8 mouse cellular contexts compared by ENCODE assay signal in the genomic region with DNA sequence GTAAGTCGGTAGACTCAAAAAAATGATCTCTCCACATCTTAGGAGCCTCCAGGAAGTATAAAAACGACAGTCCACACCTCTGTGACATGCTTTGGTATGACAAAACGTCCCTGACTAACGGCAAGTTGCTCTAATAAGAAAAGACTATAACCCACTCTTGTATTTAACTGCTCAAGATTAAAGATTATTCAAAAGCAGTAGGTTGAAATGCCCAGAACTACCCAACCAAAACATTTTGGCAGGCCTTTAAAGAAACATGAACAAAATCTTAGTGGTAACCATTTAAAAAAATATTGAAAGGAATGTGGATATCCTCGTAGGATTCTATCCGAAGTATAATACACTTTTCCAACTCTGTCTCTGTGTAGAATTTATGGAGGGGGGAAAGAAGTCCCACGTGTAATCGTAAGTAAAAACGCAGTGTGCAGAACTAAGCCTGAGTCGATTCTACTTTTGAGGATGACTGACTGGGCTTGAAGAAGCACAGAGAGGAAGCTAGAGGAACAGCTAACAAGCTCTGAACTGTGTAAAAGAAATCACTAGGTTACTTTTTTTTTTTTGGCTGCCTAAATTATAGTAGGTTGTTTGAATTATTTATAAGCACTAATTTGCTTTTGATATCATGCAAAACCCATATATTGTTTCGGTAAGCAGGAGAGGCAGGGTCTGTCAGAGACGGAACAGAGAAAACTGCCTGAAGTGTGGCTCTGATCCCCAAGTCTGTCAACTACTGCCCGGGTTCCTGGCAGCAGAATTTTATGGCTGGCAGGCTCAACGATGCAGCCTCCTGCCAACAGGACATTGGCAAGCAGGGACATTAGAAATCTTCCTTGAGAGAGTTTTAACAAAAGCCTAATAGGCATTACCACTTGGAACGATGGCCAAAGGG. TPM values are rescaled to one million over a fixed set of nuclear protein-coding genes. Genes with fewer than 3 reads are reported as not detected.
DNase-seq lines count a peak whose midpoint lies in the region; ATAC-seq and TF ChIP-seq lines count a peak whose summit lies in the region.

No protein-coding gene starts in this region.

- peak; percentile 72 for ATAC-seq in neural tube, embryonic 14.5 days (ENCODE audit: low read depth)
- ATAC-seq in liver, embryonic 12.5 days: no peak
- ATAC-seq in liver, embryonic 11.5 days (replicated peaks; ENCODE audit: low FRiP score): no peak

- WGBS in kidney, adult 2 months: 24% methylated on average over 15 of the region's 15 CpGs
- whole genome bisulfite sequencing in neural tube, embryonic 14.5 days: 29% methylated on average over 15 of the region's 15 CpGs
- WGBS in liver, embryonic 12.5 days (ENCODE audit: insufficient replicate concordance): 69% methylated on average over 15 of the region's 15 CpGs
- WGBS in liver, embryonic 11.5 days: 77% methylated on average over 15 of the region's 15 CpGs

- no peaks in the 10 kb centered on the region for H3K9me3 ChIP-seq in neural tube, embryonic 14.5 days (ENCODE audit: control insufficient read depth, low read length)
- no peaks in the 10 kb centered on the region for H3K9me3 ChIP-seq in liver, embryonic 12.5 days (replicated peaks)
- no peaks in the 10 kb centered on the region for H3K9me3 ChIP-seq in liver, embryonic 11.5 days (ENCODE audit: control insufficient read depth, low read length)

- H3K4me2 ChIP-seq in neural tube, embryonic 14.5 days (ENCODE audit: low read depth, low read length): peak overlapping the region; percentile 11; the same call in 1 of the 2 replicates
- H3K4me2 ChIP-seq in liver, embryonic 12.5 days: no peak overlapping the region
- H3K4me2 ChIP-seq in liver, embryonic 11.5 days: no peak overlapping the region

- TF ChIP-seq POLR2A in kidney, adult 2 months (IDR thresholded peaks at IDR 0.05; ENCODE audit: low read depth, low read length): no peak

- H3K4me1 ChIP-seq in kidney, adult 2 months (ENCODE audit: control insufficient read depth, insufficient read depth, low read length): peaks cover 18% of the 10 kb centered on the region
- H3K4me1 ChIP-seq in neural tube, embryonic 14.5 days (ENCODE audit: control insufficient read depth, insufficient read depth, low read length): peaks cover 17% of the 10 kb centered on the region
- H3K4me1 ChIP-seq in liver, embryonic 12.5 days: no peaks in the 10 kb centered on the region
- no peaks in the 10 kb centered on the region for H3K4me1 ChIP-seq in liver, embryonic 11.5 days (replicated peaks; ENCODE audit: control insufficient read depth, insufficient read depth, low read length)

- no peak overlapping the region for H3K4me3 ChIP-seq in kidney, adult 2 months (ENCODE audit: insufficient read depth, low read depth, low read length)
- H3K4me3 ChIP-seq in neural tube, embryonic 14.5 days (ENCODE audit: low read depth, low read length): no peak overlapping the region
- no peak overlapping the region for H3K4me3 ChIP-seq in liver, embryonic 12.5 days
- H3K4me3 ChIP-seq in liver, embryonic 11.5 days (ENCODE audit: low read depth, low read length): no peak overlapping the region

- no peak overlapping the region for H3K9ac ChIP-seq in neural tube, embryonic 14.5 days (replicated peaks; ENCODE audit: low read depth, low read length)
- no peak overlapping the region for H3K9ac ChIP-seq in liver, embryonic 12.5 days
- H3K9ac ChIP-seq in liver, embryonic 11.5 days (ENCODE audit: low read depth, low read length): no peak overlapping the region

- H3K27me3 ChIP-seq in kidney, adult 2 months (replicated peaks; ENCODE audit: control insufficient read depth, insufficient read depth, low read length): no peaks in the 10 kb centered on the region
- H3K27me3 ChIP-seq in neural tube, embryonic 14.5 days (ENCODE audit: control insufficient read depth, insufficient read depth, low read length): no peaks in the 10 kb centered on the region
- no peaks in the 10 kb centered on the region for H3K27me3 ChIP-seq in liver, embryonic 12.5 days (replicated peaks)
- no peaks in the 10 kb centered on the region for H3K27me3 ChIP-seq in liver, embryonic 11.5 days (replicated peaks; ENCODE audit: control insufficient read depth, insufficient read depth, low read length)

- peak; percentile 60 for DNase-seq in adrenal gland, postnatal 14 days
- DNase-seq in adrenal gland, adult 8-10 months: no peak
- peak; percentile 38 for DNase-seq in ovary, postnatal 36 days (ENCODE audit: low spot score)
- no peak for DNase-seq in ovary, adult 18-20 months (ENCODE audit: low spot score)
- peak; percentile 75 for DNase-seq in kidney, adult 2 months
- no peak for DNase-seq in liver, embryonic 11.5 days (ENCODE audit: low spot score)

- H3K36me3 ChIP-seq in kidney, adult 2 months (ENCODE audit: control insufficient read depth, insufficient read depth, low read length): no peaks in the 10 kb centered on the region
- H3K36me3 ChIP-seq in neural tube, embryonic 14.5 days (ENCODE audit: control insufficient read depth, insufficient read depth, low read length): no peaks in the 10 kb centered on the region
- no peaks in the 10 kb centered on the region for H3K36me3 ChIP-seq in liver, embryonic 12.5 days
- H3K36me3 ChIP-seq in liver, embryonic 11.5 days (ENCODE audit: control insufficient read depth, insufficient read depth, low read length): no peaks in the 10 kb centered on the region

- H3K27ac ChIP-seq in kidney, adult 2 months (ENCODE audit: insufficient read depth, low read depth, low read length): peak overlapping the region; percentile 46; the same call in 1 of the 2 replicates
- H3K27ac ChIP-seq in neural tube, embryonic 14.5 days (ENCODE audit: low read depth, low read length): no peak overlapping the region
- no peak overlapping the region for H3K27ac ChIP-seq in liver, embryonic 12.5 days
- H3K27ac ChIP-seq in liver, embryonic 11.5 days (ENCODE audit: low read depth, low read length): no peak overlapping the region

- TF ChIP-seq CTCF in kidney, adult 2 months (conservative IDR thresholded peaks at IDR 0.05; ENCODE audit: insufficient read depth, insufficient read length, low read depth, low read length): no peak

RNA-seq across cellular contexts. Expression of gene 1110032F04Rik, which starts 45.3 kb away (rescaled TPM):
- 0.19 and 0.68 TPM in 2 replicates for total RNA-seq in adrenal gland, postnatal 14 days (2021)
- total RNA-seq in adrenal gland, adult 8-10 months (2022): under 1 TPM in 3 of 4 experiments, not detected in 1; 0.10 to 0.17 (median 0.12) TPM
- polyA plus RNA-seq in kidney, adult 2 months (2012; rRNA removed): 1.9 and 3.5 TPM in 2 replicates
- 4.9 and 5.3 TPM in 2 replicates for polyA plus RNA-seq in neural tube, embryonic 14.5 days (2014; fragmentation: Nextera tagmentation; extraction: Ambion mirVana)
- polyA plus RNA-seq in liver, embryonic 12.5 days (2016; fragmentation: Nextera tagmentation; extraction: Ambion mirVana): 2.8 and 3.1 TPM in 2 replicates
- 3.2 and 3.8 TPM in 2 replicates for polyA plus RNA-seq in liver, embryonic 11.5 days (2014; fragmentation: Nextera tagmentation; extraction: Ambion mirVana)

Comparison
In these comparisons a context has a peak if more than half of its experiments do, and no peak if none do; other contexts are left out.
1. DNase-seq: peak in adrenal gland, postnatal 14 days (single experiment), ovary, postnatal 36 days (single experiment) and kidney, adult 2 months (single experiment); none in adrenal gland, adult 8-10 months (single experiment), ovary, adult 18-20 months (single experiment) and liver, embryonic 11.5 days (single experiment).